Mouse (Mus musculus): ENCODE results near the gene Krit1.

GRCm38 (mm10) chr5:3783947-3784681, 18.9 kb upstream of the Krit1 start:
- TF ChIP-seq POLR2A (IDR thresholded peaks at IDR 0.05; ENCODE audit: low read depth, low read length) (no peak), CTCF (IDR thresholded peaks at IDR 0.05; ENCODE audit: extremely low read depth, insufficient read length, insufficient replicate concordance, low read depth, low read length) (no peak)
